Mouse (Mus musculus): ENCODE data around the gene Tamm41. TPM values are rescaled to one million over a fixed set of nuclear protein-coding genes. Genes with fewer than 3 reads are reported as not detected.

Tamm41 gene
- total RNA-seq, 2 experiments from 2014 or later, result 11.1 to 11.4 TPM

DNA sequence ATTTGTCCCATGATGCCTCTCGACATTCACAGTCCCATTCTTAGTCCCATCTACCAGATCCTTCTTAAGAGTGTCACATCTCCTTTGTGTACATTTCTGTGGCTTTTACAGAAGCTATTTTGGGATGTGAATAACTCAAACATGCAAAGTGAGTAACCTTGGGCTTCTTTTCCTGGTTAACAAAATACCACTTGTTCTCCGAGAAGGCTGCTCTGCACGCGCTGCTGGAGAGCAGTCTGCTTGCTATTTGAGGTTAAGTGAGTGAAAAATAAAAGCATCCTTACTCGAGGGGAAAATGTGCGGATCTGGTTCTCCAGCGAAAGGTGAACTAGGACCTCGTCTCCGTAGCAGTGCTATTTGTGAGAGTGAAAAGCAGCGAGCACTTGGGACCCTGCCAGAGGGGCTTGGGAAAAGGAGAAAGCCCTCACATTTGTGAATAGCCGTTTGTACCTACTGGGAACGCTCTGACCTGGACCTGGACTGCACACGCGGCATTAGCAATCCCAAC, 10.1 kb downstream of the Tamm41 start:
- no peak for DNase-seq

DNA sequence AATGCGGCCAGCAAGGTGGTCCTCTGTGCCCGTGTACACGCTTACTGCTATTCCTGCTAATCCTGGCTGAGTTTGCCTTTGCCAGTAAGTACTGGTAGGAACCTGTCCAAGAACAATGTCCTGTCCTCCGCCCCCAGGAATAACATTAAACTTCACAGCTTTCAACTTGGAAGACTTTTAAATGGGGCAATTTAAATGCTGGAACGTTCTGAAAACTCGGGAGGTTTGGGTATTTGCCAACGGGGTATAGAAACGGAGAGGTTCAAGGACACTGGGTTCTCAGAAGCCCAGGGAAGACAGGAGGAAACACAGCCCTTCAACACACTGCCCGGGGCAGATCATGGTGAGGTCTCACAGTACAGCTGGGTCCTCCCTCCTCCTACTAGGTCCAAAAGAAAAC, 14.8 kb downstream of the Tamm41 start:
- DNase-seq, result no peak

DNA sequence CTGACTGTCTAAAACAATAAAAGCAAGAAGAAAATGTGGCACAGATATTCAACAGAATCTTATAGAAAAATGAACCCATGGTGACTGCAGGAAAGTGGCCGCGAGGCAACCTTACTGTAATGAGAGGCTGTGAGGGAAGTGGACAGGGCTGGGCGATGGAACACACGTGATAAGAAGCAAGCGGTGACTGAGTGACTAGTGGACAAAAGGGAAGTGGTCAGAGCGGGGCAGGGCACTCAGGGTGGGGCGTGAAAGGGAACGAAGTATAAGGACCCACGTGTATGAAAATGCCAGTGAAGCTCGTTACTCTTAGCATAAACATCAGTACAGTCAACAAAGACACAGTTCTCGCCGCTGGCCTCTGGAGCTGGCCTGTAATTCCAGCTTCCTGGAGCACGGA, 22.2 kb downstream of the Tamm41 start:
- peak in 1 of 2 experiments; percentile 19 for DNase-seq

DNA sequence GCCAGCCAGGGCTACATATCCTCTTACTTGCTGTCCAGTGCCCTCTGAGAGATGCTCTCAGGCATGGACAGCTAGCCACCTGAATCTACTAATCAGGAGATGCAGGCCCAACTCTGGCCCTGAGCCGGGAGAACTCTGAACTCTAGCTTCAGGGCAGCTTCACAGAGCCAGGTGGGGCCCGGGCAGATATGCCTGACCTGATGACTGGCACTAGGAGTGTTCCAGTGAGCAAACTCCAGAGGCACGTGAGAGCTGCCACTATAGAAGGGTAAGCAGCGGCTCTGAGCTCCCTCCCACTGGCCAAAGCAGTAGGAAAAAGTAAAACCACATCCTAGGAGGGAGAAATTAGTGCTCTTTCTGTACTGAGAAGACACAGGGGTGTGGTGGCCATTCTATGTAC, 24.1 kb downstream of the Tamm41 start:
- no peak for DNase-seq

DNA sequence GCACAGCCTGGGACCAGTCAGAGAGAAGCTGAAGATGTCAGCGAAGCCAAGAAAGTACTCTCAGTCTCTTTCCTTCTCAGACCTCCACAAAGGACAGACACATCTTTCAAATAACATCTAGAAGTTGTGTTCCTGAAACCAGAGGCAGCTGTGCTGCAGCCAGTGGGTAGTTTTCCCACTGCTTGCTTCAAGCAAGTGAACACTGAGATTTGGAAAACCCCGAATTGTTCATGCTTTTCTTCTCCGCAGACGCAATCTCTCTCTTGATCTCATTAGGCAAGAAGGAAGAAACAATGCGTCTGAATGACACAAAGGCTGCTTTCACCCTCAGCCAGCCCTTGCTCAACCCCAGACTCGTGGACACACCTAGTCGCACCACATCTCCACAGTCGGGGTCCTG, 25.9 kb downstream of the Tamm41 start:
- no peak for DNase-seq

DNA sequence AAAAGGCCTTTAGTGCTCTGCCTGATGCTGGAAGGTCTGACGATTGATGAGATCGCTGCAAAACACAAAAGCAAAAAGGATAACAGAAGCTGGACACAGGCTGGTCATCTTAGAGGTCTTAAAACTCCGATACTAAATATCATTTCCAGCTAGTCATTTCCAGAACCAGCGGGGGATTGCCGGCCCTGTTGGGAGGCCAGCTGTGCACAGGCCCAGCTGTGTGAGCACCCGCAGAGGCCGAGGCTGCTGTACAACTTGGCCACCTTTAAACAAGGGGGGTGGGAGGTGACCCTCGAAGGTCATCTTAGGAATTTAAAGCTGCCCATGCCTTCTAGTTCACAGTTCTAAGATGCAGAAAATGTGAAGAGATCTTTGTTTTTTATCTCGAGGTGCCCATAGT, 26.9 kb downstream of the Tamm41 start:
- DNase-seq, result no peak

DNA sequence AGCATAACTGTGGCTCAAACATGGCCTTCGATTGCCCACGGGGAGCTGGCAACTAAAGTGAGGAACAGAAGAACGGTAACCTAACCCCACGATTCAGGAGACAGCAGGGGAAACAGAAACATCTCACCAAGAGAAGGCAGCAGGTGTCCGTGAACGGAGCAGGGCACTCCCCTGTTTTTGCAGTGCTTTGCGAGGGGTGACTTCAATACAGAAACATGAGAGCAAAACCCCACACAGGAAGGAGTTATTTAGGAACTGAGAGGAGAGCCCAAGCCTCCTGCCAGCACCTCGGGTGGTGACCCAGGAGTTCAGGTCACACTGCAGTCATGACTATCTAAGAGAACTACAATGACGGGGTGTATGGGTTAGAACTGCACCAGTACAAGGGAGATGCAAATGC, 27.4 kb downstream of the Tamm41 start:
- DNase-seq, result no peak

DNA sequence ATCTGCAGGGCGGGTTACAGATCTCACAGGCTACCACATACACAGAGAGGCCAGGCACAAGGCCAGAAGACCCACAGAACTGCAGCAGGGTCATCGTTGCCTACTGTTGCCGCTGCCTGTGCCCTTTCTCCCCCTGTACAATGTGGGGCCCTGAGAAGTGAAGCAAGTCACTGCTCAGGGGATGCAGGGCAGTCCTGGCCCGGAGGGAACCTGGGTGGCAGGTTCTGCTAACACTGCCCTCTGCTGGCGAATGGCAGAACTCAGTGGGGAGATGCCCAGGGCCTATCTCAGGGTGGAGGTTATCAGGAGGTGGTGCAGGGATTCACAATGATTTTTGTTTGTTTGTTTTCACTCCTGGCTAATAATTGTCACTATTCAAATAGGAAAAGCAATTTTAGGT, 29.9 kb downstream of the Tamm41 start:
- DNase-seq, result peak; percentile 70 to 89

DNA sequence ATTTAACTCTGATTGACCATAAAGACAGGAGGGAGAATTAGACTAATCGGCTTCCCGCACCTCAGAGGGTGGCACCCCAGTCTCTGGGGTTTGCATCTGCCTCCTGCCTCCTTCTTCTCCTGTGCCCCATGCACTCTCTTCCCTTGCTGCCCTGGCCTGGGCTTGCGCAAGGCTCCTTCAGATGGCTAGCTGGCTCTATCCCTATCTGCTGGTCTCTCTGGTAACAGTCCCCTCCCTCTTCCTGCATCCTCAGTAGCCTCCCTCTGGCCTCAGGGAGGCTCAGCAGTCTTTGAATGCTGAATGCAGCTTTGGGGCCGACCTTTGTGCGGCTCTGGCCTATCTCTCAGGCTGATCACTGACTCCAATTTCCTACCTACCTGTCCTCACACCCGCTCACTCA, 30.7 kb downstream of the Tamm41 start:
- DNase-seq, result peak; percentile 72 to 79

DNA sequence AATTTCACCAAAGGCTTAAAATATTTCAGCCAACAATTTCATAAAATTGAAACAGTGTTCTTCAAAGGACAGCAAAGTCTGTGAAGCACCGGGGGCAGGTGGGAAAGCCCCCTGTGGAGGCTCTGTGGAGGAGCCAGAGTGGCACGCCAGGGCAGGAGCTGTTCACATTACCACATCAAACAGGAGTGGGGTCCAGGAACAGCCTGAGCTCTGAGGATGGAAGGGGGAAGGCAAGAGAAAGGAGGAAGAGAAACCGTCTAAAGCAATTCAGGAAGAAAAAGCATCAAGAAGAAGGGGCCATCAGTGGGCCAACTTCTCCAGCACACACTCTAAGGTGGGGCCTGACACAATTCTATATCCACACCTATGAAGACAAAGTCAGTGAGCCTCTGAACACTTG, 31.6 kb downstream of the Tamm41 start:
- no peak for DNase-seq

DNA sequence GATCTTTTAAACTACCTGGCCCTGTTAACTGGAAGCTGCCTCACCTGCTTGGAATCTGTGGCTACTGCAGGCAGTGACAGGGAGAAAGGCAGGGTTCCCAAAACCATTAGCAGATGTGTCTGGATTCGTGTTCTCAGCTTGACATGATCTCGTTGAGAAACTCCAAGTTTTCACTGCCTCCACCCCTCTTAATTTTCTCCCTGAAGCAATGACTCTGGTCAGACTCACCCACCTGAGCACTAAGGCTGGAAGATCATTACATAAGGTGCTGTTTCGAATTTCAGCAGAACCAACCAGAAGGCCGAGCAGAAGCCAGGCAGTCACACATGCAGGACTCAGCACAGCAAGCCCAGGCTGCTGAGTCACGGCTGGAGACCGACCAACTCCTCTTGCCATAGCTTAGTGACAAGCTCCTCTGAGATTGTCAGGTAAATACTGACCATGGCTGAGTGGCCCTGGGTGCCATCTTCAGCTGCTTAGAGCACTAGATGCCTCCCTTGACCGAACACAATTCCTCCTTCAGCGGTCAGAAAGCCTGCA, 32.3 kb downstream of the Tamm41 start:
- DNase-seq, result peak in 1 of 2 experiments; percentile 9

DNA sequence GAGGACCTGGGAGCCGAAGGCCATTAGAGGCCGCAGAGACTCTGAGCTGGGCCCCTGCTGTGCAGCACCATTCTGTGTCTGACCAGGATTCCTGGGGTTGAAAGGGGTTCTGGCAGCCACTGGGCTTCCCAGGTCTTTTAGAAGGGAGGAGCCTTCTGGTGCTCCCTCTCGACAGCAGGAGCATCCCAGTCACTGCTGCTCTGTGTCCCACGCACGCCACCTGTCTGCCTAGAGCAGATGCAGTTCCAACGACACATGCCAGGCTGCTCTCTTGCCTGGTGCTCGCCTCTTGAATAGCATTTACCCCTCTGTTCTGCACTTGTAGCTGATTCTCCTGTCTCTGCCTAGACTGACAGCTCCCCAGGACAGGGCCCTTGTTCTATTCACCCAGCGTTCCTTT, 33.0 kb downstream of the Tamm41 start:
- no peak for DNase-seq

DNA sequence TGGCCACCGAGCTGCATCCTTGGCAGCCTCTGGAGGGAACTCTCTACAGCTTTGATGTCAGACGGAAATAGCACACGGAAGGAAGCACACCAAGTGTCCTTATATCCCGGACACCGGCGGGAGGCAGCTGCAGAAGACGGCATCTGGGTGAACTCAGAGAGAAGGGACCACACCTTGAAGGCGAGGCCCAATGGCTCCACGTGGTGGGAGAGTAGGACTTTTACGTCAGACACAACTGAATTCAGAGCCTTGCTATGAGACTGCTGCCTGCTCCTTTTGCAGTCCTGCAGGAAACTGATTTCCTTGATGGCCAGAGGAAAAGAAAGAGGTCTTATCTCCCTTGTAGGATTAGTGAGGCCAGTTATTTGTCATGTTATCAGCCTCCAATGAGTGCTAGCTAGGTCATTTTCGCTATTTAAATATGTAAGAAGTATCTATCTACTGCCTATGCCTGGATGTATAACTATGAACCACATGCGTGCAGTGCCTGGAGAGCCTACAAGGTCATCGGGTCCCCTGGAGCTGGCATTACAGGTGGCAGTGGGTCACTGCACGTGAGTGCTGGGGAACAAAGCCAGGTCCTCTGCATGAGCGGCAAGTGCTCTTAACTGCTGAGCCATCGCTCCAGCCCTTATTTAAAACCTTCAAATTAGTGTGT, 39.2 kb downstream of the Tamm41 start:
- DNase-seq, result no peak

DNA sequence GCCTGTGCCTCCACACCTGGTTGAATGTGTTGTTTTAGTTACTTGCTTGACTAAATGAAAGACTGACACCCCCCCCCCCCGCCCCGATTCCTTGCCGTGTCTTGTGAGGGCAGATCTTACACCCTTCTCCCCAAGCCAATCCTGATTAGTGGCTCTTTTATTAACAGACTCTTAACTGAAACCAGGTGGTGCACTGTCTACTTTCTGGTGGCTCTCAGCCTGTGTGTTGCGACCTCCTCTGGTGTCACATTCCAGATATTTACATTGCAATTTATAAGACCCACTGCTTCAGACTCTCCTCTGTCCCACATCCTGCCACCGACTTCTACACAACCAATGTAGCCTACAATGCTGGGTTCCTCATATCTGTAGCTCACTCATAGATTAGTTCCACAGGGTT, 40.2 kb downstream of the Tamm41 start:
- DNase-seq, result no peak

DNA sequence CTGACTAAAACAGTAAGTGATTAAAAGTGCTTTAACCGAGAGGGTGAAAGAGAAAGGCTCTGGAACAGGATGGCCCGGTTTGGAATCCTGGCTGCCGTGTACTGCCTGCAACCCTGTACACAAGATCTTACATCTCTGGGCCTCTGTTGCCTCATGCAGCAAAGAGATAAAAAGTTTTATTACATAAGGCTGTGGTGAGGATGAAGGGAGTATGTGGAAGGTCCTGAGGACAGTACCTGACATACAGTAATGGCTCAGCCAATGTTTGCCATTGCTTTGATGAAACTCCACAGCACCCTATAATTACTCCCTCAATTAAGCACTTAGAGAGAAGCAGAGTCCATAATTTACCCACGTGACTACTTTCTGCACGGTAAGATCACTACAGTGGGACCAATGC, 40.8 kb downstream of the Tamm41 start:
- DNase-seq, result no peak

DNA sequence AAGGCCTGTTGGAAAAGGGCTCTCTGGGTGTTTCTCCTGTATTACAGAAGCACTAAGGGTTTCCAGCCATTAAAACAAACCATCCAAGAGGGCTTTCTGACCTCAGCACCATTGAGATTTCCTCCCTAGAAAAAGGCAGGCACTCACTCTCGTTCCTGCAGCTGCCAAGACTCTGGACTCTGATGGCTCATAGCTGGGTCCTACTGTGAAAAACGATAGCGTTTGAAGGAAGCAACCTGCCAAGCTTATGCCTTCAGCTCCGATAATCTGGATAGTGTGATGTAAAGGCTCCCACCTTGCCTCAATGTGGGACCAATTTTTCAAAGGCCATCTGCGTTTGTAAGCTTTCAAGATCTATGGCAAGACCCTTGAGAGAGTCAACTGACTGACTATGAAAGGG, 43.6 kb downstream of the Tamm41 start:
- DNase-seq, result peak; percentile 9 to 41

DNA sequence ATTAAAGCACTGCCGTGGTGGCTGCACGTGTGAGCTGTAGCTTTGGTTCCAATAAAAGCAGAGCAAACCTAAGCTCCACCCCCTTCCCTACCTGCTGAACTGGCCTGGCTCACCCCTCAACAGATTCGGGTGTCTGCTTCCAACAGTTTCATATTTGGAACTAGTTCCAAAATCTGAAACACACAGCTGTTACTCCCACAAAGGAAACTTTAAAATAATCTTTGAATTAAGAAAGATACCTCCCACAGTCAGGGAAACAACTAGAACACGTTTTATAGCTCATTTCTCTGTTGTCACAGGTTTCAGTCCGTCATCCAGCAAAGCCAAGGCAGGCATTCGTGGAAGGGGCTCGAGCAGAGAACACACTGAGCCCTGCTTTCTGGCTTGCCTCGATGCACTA, 44.0 kb downstream of the Tamm41 start:
- DNase-seq, result no peak

DNA sequence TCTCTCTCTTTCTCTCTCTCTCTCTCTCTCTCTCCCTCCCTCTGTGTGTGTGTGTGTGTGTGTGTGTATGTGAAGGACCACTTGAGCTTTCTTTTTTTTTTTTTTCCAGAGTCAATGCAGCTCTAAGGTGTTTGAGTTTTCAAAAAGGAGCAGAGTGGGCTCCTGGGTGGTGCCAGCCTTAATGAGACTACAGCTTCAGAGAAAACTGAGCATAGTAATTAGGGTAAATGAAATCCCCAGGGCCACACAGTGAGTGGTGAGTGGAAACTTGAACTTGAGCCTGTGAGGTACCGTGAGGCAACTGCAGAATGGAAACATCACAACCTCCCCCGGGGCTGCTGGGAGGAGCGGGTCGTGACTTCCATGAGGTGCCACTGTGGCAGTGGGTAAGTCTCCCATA, 45.8 kb downstream of the Tamm41 start:
- no peak for DNase-seq

DNA sequence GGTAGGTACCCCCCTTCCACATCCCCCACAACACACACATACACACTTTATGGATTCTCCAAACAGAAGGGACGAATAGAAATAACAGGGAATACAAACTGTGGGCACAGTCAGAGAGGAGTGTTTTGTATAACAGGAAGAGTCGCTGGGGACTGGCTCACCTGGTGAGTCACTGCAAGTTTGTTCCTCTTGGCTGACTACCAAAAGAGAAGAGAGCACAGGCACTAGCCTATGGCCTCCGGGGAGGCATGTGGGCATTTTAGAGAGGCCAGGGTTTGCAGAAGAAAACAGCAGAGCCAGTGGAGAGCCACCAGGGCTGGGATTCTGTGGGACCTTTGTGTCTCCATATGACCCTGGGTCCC, 49.1 kb downstream of the Tamm41 start:
- no peak for DNase-seq

DNA sequence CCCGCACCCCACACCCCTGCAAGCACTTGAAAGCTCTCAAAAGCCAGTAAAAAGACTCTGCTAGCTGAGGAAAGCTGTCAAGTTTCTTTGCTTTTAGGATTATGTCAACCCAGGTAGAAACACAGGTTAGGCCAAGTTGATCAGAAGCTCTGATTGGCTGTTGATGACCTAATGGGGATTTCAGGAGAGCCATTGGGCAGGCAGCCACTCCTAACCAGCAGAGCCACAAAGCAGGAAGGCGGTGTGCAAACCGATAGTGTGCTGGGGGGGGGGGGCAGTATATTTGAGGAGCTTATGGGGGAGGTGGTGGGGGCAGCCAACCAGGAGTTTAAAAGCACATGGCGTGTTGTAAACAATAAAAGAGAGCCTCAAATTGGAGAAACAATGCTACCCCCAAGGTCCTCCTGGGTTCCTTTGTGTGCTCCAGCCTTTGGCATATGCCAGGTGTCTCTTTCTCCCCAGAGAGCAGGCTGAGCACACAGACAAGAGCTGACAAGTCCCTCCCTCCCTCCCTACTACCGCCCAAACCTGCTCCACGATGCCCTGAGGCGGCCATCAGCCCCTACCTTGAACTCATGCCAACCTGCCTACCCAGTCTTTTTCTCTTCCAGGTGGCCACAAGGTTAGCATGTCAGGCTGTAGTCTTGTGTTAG, 49.6 kb downstream of the Tamm41 start:
- no peak for DNase-seq

DNA sequence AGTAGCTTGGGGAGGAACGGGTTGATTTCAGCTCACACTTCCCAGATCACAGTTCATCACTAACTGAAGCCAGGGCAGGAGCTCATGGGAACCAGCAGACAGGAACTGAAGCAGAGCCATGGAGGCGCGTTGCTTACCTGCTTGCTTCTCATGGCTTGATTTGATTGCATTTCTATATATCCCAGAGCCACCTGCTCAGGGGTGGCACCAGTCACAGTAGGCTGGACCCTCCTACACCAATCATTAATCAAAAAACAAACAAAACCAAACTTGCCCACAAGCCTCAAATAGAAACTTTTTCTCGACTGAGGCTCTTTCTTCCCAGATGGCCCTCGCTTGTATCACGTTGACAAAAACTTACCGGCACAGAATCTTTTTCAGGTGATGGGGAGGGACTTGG, 55.0 kb downstream of the Tamm41 start:
- DNase-seq, result no peak

DNA sequence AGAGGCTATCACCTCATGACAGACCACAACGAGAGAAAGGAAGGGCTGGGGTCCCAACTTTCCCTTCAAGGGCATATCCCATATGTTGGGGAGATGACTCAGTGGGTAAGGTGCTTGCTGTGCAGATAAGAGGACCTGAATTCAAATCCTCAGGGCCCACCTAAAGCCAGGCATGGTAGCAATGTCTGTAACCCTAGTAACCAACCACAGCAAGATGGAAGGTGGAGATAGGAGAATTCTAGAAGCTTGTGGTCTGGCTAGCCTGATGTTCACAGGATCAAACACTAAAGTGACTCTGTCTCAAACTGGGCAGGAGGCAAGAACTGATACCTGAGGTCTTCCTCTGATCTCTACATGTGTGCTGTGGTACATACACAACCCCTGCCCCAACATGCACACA, 58.0 kb downstream of the Tamm41 start:
- no peak for DNase-seq

DNA sequence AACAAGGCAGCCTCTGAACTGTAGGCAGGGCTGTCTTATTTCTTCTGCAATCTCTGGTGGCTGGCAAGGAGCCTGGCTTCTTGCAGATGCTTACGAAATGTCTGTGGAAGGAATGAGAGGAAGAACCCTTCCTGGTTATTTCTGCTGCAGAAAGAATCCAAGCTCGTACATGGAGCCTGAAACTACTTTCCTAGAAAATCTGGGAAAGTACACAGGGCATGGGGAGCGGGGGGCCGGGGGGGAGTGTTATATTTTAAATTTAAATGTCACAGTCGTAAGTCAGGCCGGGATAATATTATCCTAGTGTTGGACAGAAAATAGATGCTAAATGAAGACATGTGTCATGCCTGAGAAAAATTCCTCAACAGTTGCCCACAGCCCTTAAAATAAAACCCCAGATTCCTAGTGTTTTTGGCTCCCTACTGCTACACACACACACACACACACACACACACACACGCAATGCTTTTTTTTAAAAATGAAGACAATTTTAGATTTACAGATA, 60.7 kb downstream of the Tamm41 start:
- DNase-seq, result peak; percentile 47 to 56

DNA sequence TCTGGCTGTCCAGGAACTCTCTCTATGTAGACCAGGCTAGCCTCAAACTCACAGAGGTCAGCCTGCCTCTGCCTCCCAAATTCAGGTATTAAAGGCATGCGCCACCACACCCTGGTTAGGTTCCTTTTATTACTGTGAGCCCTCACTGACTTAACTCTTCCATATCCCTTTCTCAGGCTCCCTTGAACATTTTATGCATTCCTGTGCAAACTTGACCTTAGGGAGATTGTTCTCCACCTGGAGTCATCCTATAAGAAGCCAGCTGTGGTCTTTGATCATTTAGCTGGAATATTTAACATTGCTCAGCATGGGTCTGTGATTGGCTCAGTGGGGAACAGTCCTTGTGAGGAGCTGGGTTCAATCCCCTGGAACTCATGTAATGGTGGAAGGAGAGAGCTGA, 63.3 kb downstream of the Tamm41 start:
- DNase-seq, result no peak

Measured in heart, adult 18-20 months (tissue).